Mouse (Mus musculus): Measurements from ENCODE around the gene Zfp109. TPM values are rescaled to one million over a fixed set of nuclear protein-coding genes. Genes with fewer than 3 reads are reported as not detected.

Zfp109 gene
- total and polyA plus RNA-seq, 3 experiments = not detected

- no peak overlapping the region for H3K4me2 ChIP-seq (ENCODE audit: insufficient read depth, low read depth, poor library complexity, severe bottlenecking)
- H3K27ac ChIP-seq (ENCODE audit: insufficient read depth, low read depth) = no peak overlapping the region
- peaks cover 7% of the 10 kb centered on the region for H3K27me3 ChIP-seq (replicated peaks)
- in situ Hi-C loops (cut with MboI; ENCODE audit: low pct_ligation_motif_present, low pct_unique_long_range_greater_than_20kb, low sequenced_read_pairs) = no loop called here
- no peaks in the 10 kb centered on the region for H3K36me3 ChIP-seq (replicated peaks in 1 of 2; ENCODE audit: control insufficient read depth in 1 of 2, insufficient read depth in 1 of 2, low read length in 1 of 2)
- H3K9ac ChIP-seq (ENCODE audit: insufficient read depth, low read depth) = no peak overlapping the region
- peaks cover 2% of the 10 kb centered on the region for H3K9me3 ChIP-seq (replicated peaks; ENCODE audit: low read length)
- H3K79me2 ChIP-seq (replicated peaks; ENCODE audit: control insufficient read depth, extremely low read depth, insufficient read depth, poor library complexity, severe bottlenecking) = no peaks in the 10 kb centered on the region
- TF ChIP-seq UBTF (IDR thresholded peaks at IDR 0.05; ENCODE audit: low read depth, low read length) (no peak), MEF2A (IDR thresholded peaks at IDR 0.05; ENCODE audit: borderline replicate concordance, low read depth, low read length) (no peak), JUN (IDR thresholded peaks at IDR 0.05; ENCODE audit: insufficient read depth, low read depth, low read length) (no peak), HCFC1 (IDR thresholded peaks at IDR 0.05; ENCODE audit: low read depth, low read length) (no peak), POLR2A (IDR thresholded peaks at IDR 0.05; ENCODE audit: low read depth, low read length) (no peak), CHD1 (IDR thresholded peaks at IDR 0.05; ENCODE audit: low read depth, low read length) (no peak), PAX5 (IDR thresholded peaks at IDR 0.05; ENCODE audit: low read length) (no peak), SIN3A (IDR thresholded peaks at IDR 0.05; ENCODE audit: low read length) (no peak), ELF1 (IDR thresholded peaks at IDR 0.05; ENCODE audit: low read depth, low read length) (no peak), CTCF (conservative IDR thresholded peaks at IDR 0.05 in 1 of 2, IDR thresholded peaks at IDR 0.05 in 1 of 2; ENCODE audit: low read depth in 2 of 2, low read length in 2 of 2) (no peak), MXI1 (IDR thresholded peaks at IDR 0.05; ENCODE audit: low read depth, low read length) (no peak), USF1 (IDR thresholded peaks at IDR 0.05; ENCODE audit: low read depth, low read length) (no peak), MAZ (IDR thresholded peaks at IDR 0.05; ENCODE audit: low read depth, low read length) (no peak), EP300 (IDR thresholded peaks at IDR 0.05; ENCODE audit: low read length) (no peak)
- no peak overlapping the region for H3K4me3 ChIP-seq (replicated peaks in 1 of 3; ENCODE audit: low read depth in 2 of 3, low read length in 2 of 3, poor library complexity in 1 of 3)
- DNase-seq (ENCODE audit: extremely low read depth) = no peak
- H3K4me1 ChIP-seq (ENCODE audit: control insufficient read depth in 1 of 2, insufficient read depth in 2 of 2) = peaks cover 0 to 4% of the 10 kb centered on the region in 2 experiments; a peak in 2 of 4 replicates
- dilution Hi-C loops (cut with MboI; ENCODE audit: extremely low pct_ligation_motif_present, extremely low pct_unique_long_range_greater_than_20kb, low sequenced_read_pairs) = no loop called here
These were observed 49.7 kb downstream of the Zfp109 start for GRCm38 (mm10) chr7:24187611-24188010.

Other genes with a start within 250 kb of the Zfp109 start
- gene V1rd19, start 235.9 kb downstream of the Zfp109 start, total RNA-seq (2012; rRNA removed) = not detected in 2 replicates
- gene V1rd19, start 235.9 kb downstream of the Zfp109 start, total RNA-seq (2014; rRNA removed) = not detected in 2 replicates
- gene V1rd19, start 235.9 kb downstream of the Zfp109 start, polyA plus RNA-seq (2012; ENCODE audit: insufficient read length, low read depth) = not detected in 2 replicates
- gene Vmn1r183, start 184.3 kb downstream of the Zfp109 start, total RNA-seq (2012; rRNA removed) = not detected in 2 replicates
- gene Vmn1r183, start 184.3 kb downstream of the Zfp109 start, total RNA-seq (2014; rRNA removed) = not detected in 2 replicates
- gene Vmn1r183, start 184.3 kb downstream of the Zfp109 start, polyA plus RNA-seq (2012; ENCODE audit: insufficient read length, low read depth) = not detected in 2 replicates
- 14.0 and 16.4 TPM in 2 replicates for gene Zfp180, start 155.6 kb downstream of the Zfp109 start, total RNA-seq (2012; rRNA removed)
- 12.6 and 14.5 TPM in 2 replicates for gene Zfp180, start 155.6 kb downstream of the Zfp109 start, total RNA-seq (2014; rRNA removed)
- 11.4 TPM in 2 replicates for gene Zfp180, start 155.6 kb downstream of the Zfp109 start, polyA plus RNA-seq (2012; ENCODE audit: insufficient read length, low read depth)
- gene Zfp112, start 125.2 kb downstream of the Zfp109 start, total RNA-seq (2012; rRNA removed) = 0.29 and 0.42 TPM in 2 replicates
- 0.46 and 0.55 TPM in 2 replicates for gene Zfp112, start 125.2 kb downstream of the Zfp109 start, total RNA-seq (2014; rRNA removed)
- 0.40 and 0.53 TPM in 2 replicates for gene Zfp112, start 125.2 kb downstream of the Zfp109 start, polyA plus RNA-seq (2012; ENCODE audit: insufficient read length, low read depth)
- gene Zfp235, start 103.4 kb downstream of the Zfp109 start, total RNA-seq (2012; rRNA removed) = 6.7 and 7.3 TPM in 2 replicates
- 5.6 and 5.9 TPM in 2 replicates for gene Zfp235, start 103.4 kb downstream of the Zfp109 start, total RNA-seq (2014; rRNA removed)
- gene Zfp235, start 103.4 kb downstream of the Zfp109 start, polyA plus RNA-seq (2012; ENCODE audit: insufficient read length, low read depth) = 2.8 and 3.4 TPM in 2 replicates
- not detected in 2 replicates for gene Zfp114, start 62.5 kb downstream of the Zfp109 start, total RNA-seq (2012; rRNA removed)
- not detected in 2 replicates for gene Zfp114, start 62.5 kb downstream of the Zfp109 start, total RNA-seq (2014; rRNA removed)
- not detected in 2 replicates for gene Zfp114, start 62.5 kb downstream of the Zfp109 start, polyA plus RNA-seq (2012; ENCODE audit: insufficient read length, low read depth)
- not detected in 2 replicates for gene Zfp111, start 26.1 kb downstream of the Zfp109 start, total RNA-seq (2012; rRNA removed)
- not detected in 2 replicates for gene Zfp111, start 26.1 kb downstream of the Zfp109 start, total RNA-seq (2014; rRNA removed)
- not detected in 2 replicates for gene Zfp111, start 26.1 kb downstream of the Zfp109 start, polyA plus RNA-seq (2012; ENCODE audit: insufficient read length, low read depth)
- gene Zfp108, start 17.2 kb upstream of the Zfp109 start, total RNA-seq (2012; rRNA removed) = not detected in 2 replicates
- gene Zfp108, start 17.2 kb upstream of the Zfp109 start, total RNA-seq (2014; rRNA removed) = not detected in 2 replicates
- not detected in 2 replicates for gene Zfp108, start 17.2 kb upstream of the Zfp109 start, polyA plus RNA-seq (2012; ENCODE audit: insufficient read length, low read depth)
- gene Zfp93, start 32.9 kb upstream of the Zfp109 start, total RNA-seq (2012; rRNA removed) = 0.17 and 0.21 TPM in 2 replicates
- 0.28 and 0.30 TPM in 2 replicates for gene Zfp93, start 32.9 kb upstream of the Zfp109 start, total RNA-seq (2014; rRNA removed)
- 0.11 and 0.15 TPM in 2 replicates for gene Zfp93, start 32.9 kb upstream of the Zfp109 start, polyA plus RNA-seq (2012; ENCODE audit: insufficient read length, low read depth)
- gene Zfp61, start 63.7 kb upstream of the Zfp109 start, total RNA-seq (2012; rRNA removed) = 1.4 and 3.3 TPM in 2 replicates
- gene Zfp61, start 63.7 kb upstream of the Zfp109 start, total RNA-seq (2014; rRNA removed) = 3.2 and 3.8 TPM in 2 replicates
- 2.0 and 2.3 TPM in 2 replicates for gene Zfp61, start 63.7 kb upstream of the Zfp109 start, polyA plus RNA-seq (2012; ENCODE audit: insufficient read length, low read depth)
- gene Zfp94, start 79.1 kb upstream of the Zfp109 start, total RNA-seq (2012; rRNA removed) = 6.0 and 6.7 TPM in 2 replicates
- gene Zfp94, start 79.1 kb upstream of the Zfp109 start, total RNA-seq (2014; rRNA removed) = 4.5 and 5.8 TPM in 2 replicates
- gene Zfp94, start 79.1 kb upstream of the Zfp109 start, polyA plus RNA-seq (2012; ENCODE audit: insufficient read length, low read depth) = 3.3 and 4.7 TPM in 2 replicates
- gene Tescl, start 96.4 kb upstream of the Zfp109 start, total RNA-seq (2012; rRNA removed) = not detected in 2 replicates
- not detected in 2 replicates for gene Tescl, start 96.4 kb upstream of the Zfp109 start, total RNA-seq (2014; rRNA removed)
- not detected in 2 replicates for gene Tescl, start 96.4 kb upstream of the Zfp109 start, polyA plus RNA-seq (2012; ENCODE audit: insufficient read length, low read depth)
- gene Lypd5, start 111.6 kb upstream of the Zfp109 start, total RNA-seq (2012; rRNA removed) = not detected in 2 replicates
- not detected in 2 replicates for gene Lypd5, start 111.6 kb upstream of the Zfp109 start, total RNA-seq (2014; rRNA removed)
- not detected in 2 replicates for gene Lypd5, start 111.6 kb upstream of the Zfp109 start, polyA plus RNA-seq (2012; ENCODE audit: insufficient read length, low read depth)
- gene Kcnn4, start 132.7 kb upstream of the Zfp109 start, total RNA-seq (2012; rRNA removed) = 7.6 and 10.5 TPM in 2 replicates
- 12.9 and 14.3 TPM in 2 replicates for gene Kcnn4, start 132.7 kb upstream of the Zfp109 start, total RNA-seq (2014; rRNA removed)
- 8.2 and 10.6 TPM in 2 replicates for gene Kcnn4, start 132.7 kb upstream of the Zfp109 start, polyA plus RNA-seq (2012; ENCODE audit: insufficient read length, low read depth)
- 19.1 and 20.5 TPM in 2 replicates for gene Smg9, start 162.1 kb upstream of the Zfp109 start, total RNA-seq (2012; rRNA removed)
- gene Smg9, start 162.1 kb upstream of the Zfp109 start, total RNA-seq (2014; rRNA removed) = 16.9 and 19.9 TPM in 2 replicates
- 24.6 and 26.8 TPM in 2 replicates for gene Smg9, start 162.1 kb upstream of the Zfp109 start, polyA plus RNA-seq (2012; ENCODE audit: insufficient read length, low read depth)
- not detected in 2 replicates for gene Irgc1, start 214.7 kb upstream of the Zfp109 start, total RNA-seq (2012; rRNA removed)
- not detected in 2 replicates for gene Irgc1, start 214.7 kb upstream of the Zfp109 start, total RNA-seq (2014; rRNA removed)
- gene Irgc1, start 214.7 kb upstream of the Zfp109 start, polyA plus RNA-seq (2012; ENCODE audit: insufficient read length, low read depth) = not detected in 2 replicates
- 0.13 and 0.29 TPM in 2 replicates for gene Plaur, start 224.9 kb upstream of the Zfp109 start, total RNA-seq (2012; rRNA removed)
- 0.69 and 0.72 TPM in 2 replicates for gene Plaur, start 224.9 kb upstream of the Zfp109 start, total RNA-seq (2014; rRNA removed)
- 0.26 and 0.57 TPM in 2 replicates for gene Plaur, start 224.9 kb upstream of the Zfp109 start, polyA plus RNA-seq (2012; ENCODE audit: insufficient read length, low read depth)
- 0.38 and 0.59 TPM in 2 replicates for gene Cadm4, start 244.5 kb upstream of the Zfp109 start, total RNA-seq (2012; rRNA removed)
- gene Cadm4, start 244.5 kb upstream of the Zfp109 start, total RNA-seq (2014; rRNA removed) = 0.16 and 0.34 TPM in 2 replicates
- gene Cadm4, start 244.5 kb upstream of the Zfp109 start, polyA plus RNA-seq (2012; ENCODE audit: insufficient read length, low read depth) = 0.36 and 0.56 TPM in 2 replicates

All from CH12.LX (cell line).